Mouse (Mus musculus): ENCODE data around the gene Stil. TPM values are rescaled to one million over a fixed set of nuclear protein-coding genes. Genes with fewer than 3 reads are reported as not detected.

Gene Stil
- polyA plus RNA-seq, 1 experiment from 2014 or later: 11.8 TPM

- H3K27me3 ChIP-seq: peaks cover 60% of the 10 kb centered on the region
- no peak for ATAC-seq (ENCODE audit: low FRiP score, low read depth)
- no peak overlapping the region for H3K9ac ChIP-seq
- H3K9me3 ChIP-seq: no peaks in the 10 kb centered on the region
- H3K27ac ChIP-seq: no peak overlapping the region
- no peak overlapping the region for H3K4me3 ChIP-seq
- H3K4me1 ChIP-seq: no peaks in the 10 kb centered on the region
- no peaks in the 10 kb centered on the region for H3K36me3 ChIP-seq
- H3K4me2 ChIP-seq (replicated peaks): no peak overlapping the region
- WGBS: 57% methylated on average over 3 of the region's 3 CpGs
These were observed 86.9 kb downstream of the Stil start for GRCm38 (mm10) chr4:115086763-115087415.

- H3K4me2 ChIP-seq (replicated peaks): peak within 1 kb of the TSS; percentile 12
- H3K4me1 ChIP-seq: no peaks in the 10 kb centered on the region
- WGBS: 17% methylated on average over 11 of the region's 11 CpGs
- H3K36me3 ChIP-seq: no peaks in the 10 kb centered on the region
- peaks cover 75% of the 10 kb centered on the region for H3K27me3 ChIP-seq
- H3K27ac ChIP-seq: no peak within 1 kb of the TSS
- no peak within 1 kb of the TSS for H3K4me3 ChIP-seq
- no peaks in the 10 kb centered on the region for H3K9me3 ChIP-seq
- H3K9ac ChIP-seq: no peak within 1 kb of the TSS
- ATAC-seq (ENCODE audit: low FRiP score, low read depth): no peak
These were observed 88.8 kb downstream of the Stil start, which contains the start of gene Pdzk1ip1 for GRCm38 (mm10) chr4:115088611-115089338. Pdzk1ip1 (plus strand) TSS chr4:115088708.

GRCm38 (mm10) chr4:115090592-115090991 lies 90.6 kb downstream of the Stil start:
- ATAC-seq (ENCODE audit: low FRiP score, low read depth): no peak
- Histone ChIP-seq H3K9me3 (no peaks in the 10 kb centered on the region), H3K4me1 (peaks cover 2% of the 10 kb centered on the region), H3K4me3 (no peak overlapping the region), H3K27ac (no peak overlapping the region), H3K27me3 (peaks cover 88% of the 10 kb centered on the region), H3K4me2 (replicated peaks) (no peak overlapping the region), H3K9ac (no peak overlapping the region), H3K36me3 (no peaks in the 10 kb centered on the region)
- 50% methylated on average over 2 of the region's 2 CpGs for WGBS

GRCm38 (mm10) chr4:115091806-115092205 lies 91.8 kb downstream of the Stil start:
- H3K36me3 ChIP-seq: no peaks in the 10 kb centered on the region
- ATAC-seq (ENCODE audit: low FRiP score, low read depth): no peak
- H3K4me2 ChIP-seq (replicated peaks): no peak overlapping the region
- no peak overlapping the region for H3K9ac ChIP-seq
- H3K9me3 ChIP-seq: no peaks in the 10 kb centered on the region
- peaks cover 93% of the 10 kb centered on the region for H3K27me3 ChIP-seq
- H3K27ac ChIP-seq: no peak overlapping the region
- WGBS: 63% methylated on average over 3 of the region's 3 CpGs
- H3K4me1 ChIP-seq: peaks cover 14% of the 10 kb centered on the region
- H3K4me3 ChIP-seq: no peak overlapping the region

Other genes with a start within 250 kb of the Stil start
- gene Gm12830, start 178.4 kb upstream of the Stil start, polyA plus RNA-seq (2015; fragmentation: Nextera tagmentation; extraction: Ambion mirVana): not detected in 2 replicates
- gene Foxd2, start 91.3 kb upstream of the Stil start, polyA plus RNA-seq (2015; fragmentation: Nextera tagmentation; extraction: Ambion mirVana): 1.3 and 1.9 TPM in 2 replicates
- not detected in 2 replicates for gene Foxe3, start 74.1 kb upstream of the Stil start, polyA plus RNA-seq (2015; fragmentation: Nextera tagmentation; extraction: Ambion mirVana)
- gene Cmpk1, start 12.9 kb upstream of the Stil start, polyA plus RNA-seq (2015; fragmentation: Nextera tagmentation; extraction: Ambion mirVana): 93.2 and 93.8 TPM in 2 replicates
- gene Tal1, start 56.3 kb downstream of the Stil start, polyA plus RNA-seq (2015; fragmentation: Nextera tagmentation; extraction: Ambion mirVana): 1.3 and 1.6 TPM in 2 replicates
- gene Pdzk1ip1, start 88.5 kb downstream of the Stil start, polyA plus RNA-seq (2015; fragmentation: Nextera tagmentation; extraction: Ambion mirVana): 6.9 and 8.6 TPM in 2 replicates
- gene Cyp4x1, start 134.1 kb downstream of the Stil start, polyA plus RNA-seq (2015; fragmentation: Nextera tagmentation; extraction: Ambion mirVana): 0.09 TPM in 1 of 2 replicates, not detected in the other
- gene Cyp4a29, start 241.9 kb downstream of the Stil start, polyA plus RNA-seq (2015; fragmentation: Nextera tagmentation; extraction: Ambion mirVana): not detected in 2 replicates